Comparison of ENCODE assay signal across 7 mouse cellular contexts in the genomic region with DNA sequence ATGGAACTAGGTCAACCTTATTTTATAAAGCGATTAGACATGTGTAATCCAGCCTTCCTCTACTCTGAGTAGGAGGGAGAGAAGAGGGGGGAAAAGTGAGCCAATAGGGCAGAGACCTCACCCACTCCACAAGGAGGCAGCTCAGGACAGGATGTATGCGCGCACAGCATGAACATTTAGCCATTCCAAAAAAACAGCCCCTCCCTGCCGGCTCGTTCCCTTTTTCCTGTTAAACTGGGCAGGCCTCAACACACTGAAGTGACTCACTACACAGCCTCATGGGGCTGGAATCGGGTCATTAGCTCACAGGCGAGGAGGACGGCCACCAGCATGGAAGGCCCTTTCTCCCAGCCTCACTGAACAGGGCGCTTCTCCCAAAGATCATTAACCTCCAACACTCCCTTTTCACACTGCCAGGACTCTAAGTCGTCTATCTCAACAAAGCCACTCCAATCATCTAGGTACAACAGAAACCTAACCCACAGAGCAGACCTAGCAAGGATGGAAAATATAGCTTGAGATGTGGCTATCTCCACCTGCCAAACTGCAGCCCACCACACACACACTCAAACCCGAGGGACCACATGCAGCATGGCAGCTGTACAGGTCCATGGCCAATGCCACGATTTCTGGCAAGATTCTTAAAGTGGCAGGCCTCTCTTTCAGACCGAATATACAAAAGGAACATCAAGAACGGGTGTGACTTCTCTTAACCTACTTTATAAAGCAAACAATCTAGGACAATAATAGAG. TPM values are rescaled to one million over a fixed set of nuclear protein-coding genes. Genes with fewer than 3 reads are reported as not detected.
A peak's percentile ranks its signal among the peaks of the same experiment; 100 is the strongest.
DNase-seq lines count a peak whose midpoint lies in the region; ATAC-seq and TF ChIP-seq lines count a peak whose summit lies in the region.

No protein-coding gene starts in this region.

- peak; percentile 93 for DNase-seq in ES-CJ7 (ENCODE audit: low read depth, low spot score)
- peak; percentile 88 for DNase-seq in ZHBTc4 (ENCODE audit: low read depth, low spot score)
- DNase-seq in fibroblast of lung, adult 2 months (ENCODE audit: low read depth): peak; percentile 82
- peak; percentile 66 to 69 for DNase-seq in heart, postnatal 36 days
- DNase-seq in lung, adult 18-20 months: peak; percentile 78 to 85
- peak; percentile 55 for DNase-seq in stomach, postnatal 0 days (ENCODE audit: low spot score)
- no peak for DNase-seq in spleen, postnatal 4 days (ENCODE audit: low spot score in 2 of 2)

- ATAC-seq in stomach, postnatal 0 days (ENCODE audit: low FRiP score, low TSS enrichment): peak; percentile 86

- no peaks in the 10 kb centered on the region for H3K9me3 ChIP-seq in stomach, postnatal 0 days (ENCODE audit: control insufficient read depth, low read length)

- intact Hi-C loops in heart, postnatal 36 days (cut with DNase I): loop anchor here (2.0 kb wide), 1 partner anchor 90 kb away; a partner anchor contains a TSS

- no peaks in the 10 kb centered on the region for H3K27me3 ChIP-seq in stomach, postnatal 0 days (ENCODE audit: control insufficient read depth, insufficient read depth, low read length)

- peak; percentile 67 for TF ChIP-seq CTCF in stomach, postnatal 0 days (IDR thresholded peaks at IDR 0.05; ENCODE audit: low read depth)

- H3K4me2 ChIP-seq in stomach, postnatal 0 days (replicated peaks; ENCODE audit: low read depth): peak overlapping the region; percentile 35; the same call in 1 of the 2 replicates

- H3K4me1 ChIP-seq in stomach, postnatal 0 days (replicated peaks; ENCODE audit: control insufficient read depth, insufficient read depth): peaks cover 7% of the 10 kb centered on the region

- no peak overlapping the region for H3K4me3 ChIP-seq in stomach, postnatal 0 days (ENCODE audit: low read depth, low read length)

- WGBS in stomach, postnatal 0 days: 27% methylated on average over 14 of the region's 14 CpGs

- H3K36me3 ChIP-seq in stomach, postnatal 0 days (ENCODE audit: control insufficient read depth, insufficient read depth, low read length): 0 out of 2 replicates have a peak, but pooled peaks cover 8% of the 10 kb centered on the region

- H3K9ac ChIP-seq in stomach, postnatal 0 days (ENCODE audit: low read length): no peak overlapping the region

- peak; percentile 53 for TF ChIP-seq EP300 in stomach, postnatal 0 days (optimal IDR thresholded peaks at IDR 0.05)

- peak overlapping the region; percentile 80 for H3K27ac ChIP-seq in stomach, postnatal 0 days (replicated peaks)

RNA-seq across cellular contexts. Expression of a gene that starts 5.9 kb away (rescaled TPM):
- 100 to 1,000 TPM; 242 to 252 TPM for total RNA-seq in heart, postnatal 36 days (2021)
- 67.0 and 93.9 TPM in 2 replicates for polyA plus RNA-seq in stomach, postnatal 0 days (2015; fragmentation: Nextera tagmentation; extraction: Ambion mirVana)

RNA-seq across cellular contexts. Expression of a gene that starts 29.0 kb away (rescaled TPM):
- total RNA-seq in heart, postnatal 36 days (2021): under 1 TPM; 0.22 to 0.30 TPM
- polyA plus RNA-seq in stomach, postnatal 0 days (2015; fragmentation: Nextera tagmentation; extraction: Ambion mirVana): 15.8 and 16.4 TPM in 2 replicates

Comparison
In these comparisons a context has a peak if more than half of its experiments do, and no peak if none do; other contexts are left out.
1. DNase-seq: peak in ES-CJ7 (single experiment), ZHBTc4 (single experiment), fibroblast of lung, adult 2 months (single experiment), heart, postnatal 36 days (2 of 2), lung, adult 18-20 months (2 of 2) and stomach, postnatal 0 days (single experiment); none in spleen, postnatal 4 days (0 of 2).